Mouse (Mus musculus) liver, embryonic 14.5 days (tissue): ENCODE measurements around the gene Igf2bp3. TPM values are rescaled to one million over a fixed set of nuclear protein-coding genes. Genes with fewer than 3 reads are reported as not detected.

ENCODE experiments used
- ATAC-seq: fragments of 200-750 bp; cut with Nextera tagmentation; 2 replicates; pipeline ENCODE4 v1.8.0; 2017; ENCODE audit warnings: moderate number of reproducible peaks, mild to moderate bottlenecking, moderate library complexity; ENCODE audit not compliant: insufficient read depth
- DNase-seq, 3 experiments: peaks; one replicate each; pipeline ENCODE4 v3.0.0-alpha.2; 2012 to 2013; ENCODE audit warnings: low read depth in 3 of 3, low spot score in 3 of 3
- H3K27ac ChIP-seq: fragments of 300-500 bp; sonication (generic); 2 replicates; pipeline ENCODE4 v1.5.1; 2014; ENCODE audit warnings: moderate library complexity, mild to moderate bottlenecking, control low read depth, inconsistent platforms
- H3K27me3 ChIP-seq: fragments of 300-500 bp; sonication (generic); 2 replicates; pipeline ENCODE4 v1.6.1; 2014; ENCODE audit warnings: mild to moderate bottlenecking, low read length, moderate library complexity; ENCODE audit not compliant: control insufficient read depth, insufficient read depth
- H3K36me3 ChIP-seq: fragments of 300-500 bp; sonication (generic); replicated peaks from 2 replicates; pipeline ENCODE4 v1.6.1; 2014; ENCODE audit warnings: low read depth; ENCODE audit not compliant: control insufficient read depth, insufficient read depth
- H3K4me1 ChIP-seq, 2 experiments: fragments of 200-500 bp in 1 of 2; fragments of 300-500 bp in 1 of 2; sonication (generic) in 1 of 2; replicated peaks; 2 replicates each; pipeline ENCODE4 v1.6.1; 2012 to 2014; ENCODE audit warnings: antibody characterized with exemption in 1 of 2, inconsistent platforms in 1 of 2, low read length in 1 of 2; ENCODE audit not compliant: control insufficient read depth in 2 of 2, insufficient read depth in 2 of 2
- H3K4me2 ChIP-seq: fragments of 300-500 bp; sonication (generic); 2 replicates; pipeline ENCODE4 v1.6.1; 2014; ENCODE audit warnings: low read depth, mild to moderate bottlenecking, control low read depth, moderate library complexity
- H3K4me3 ChIP-seq, 2 experiments: fragments of 200-500 bp in 1 of 2; fragments of 300-500 bp in 1 of 2; sonication (generic) in 1 of 2; 2 replicates each; pipeline ENCODE4 v1.5.1; 2012 to 2014; ENCODE audit warnings: low read depth in 2 of 2, low read length in 2 of 2, mild to moderate bottlenecking in 2 of 2, control low read depth in 1 of 2, inconsistent platforms in 1 of 2, moderate library complexity in 1 of 2; ENCODE audit not compliant: insufficient read depth in 1 of 2
- H3K9ac ChIP-seq: fragments of 300-500 bp; sonication (generic); replicated peaks from 2 replicates; pipeline ENCODE4 v1.6.1; 2014; ENCODE audit warnings: mild to moderate bottlenecking, control low read depth, moderate library complexity
- H3K9me3 ChIP-seq: fragments of 300-500 bp; sonication (generic); 2 replicates; pipeline ENCODE4 v1.6.1; 2016; ENCODE audit warnings: low read length, mixed read lengths; ENCODE audit not compliant: control insufficient read depth
- CTCF ChIP-seq: IDR thresholded peaks from 2 replicates; pipeline ENCODE4 v1.5.1; 2016; ENCODE audit warnings: antibody characterized with exemption, low read depth, control low read depth
- EP300 ChIP-seq: IDR thresholded peaks from 2 replicates; pipeline ENCODE4 v1.6.1; 2016; ENCODE audit warnings: antibody characterized with exemption, low read depth
- WGBS: fragments of 180-500 bp; shearing (Covaris S2); extraction: QIAGEN DNeasy Blood & Tissue Kit; methylation state at CpG from one replicate; pipeline ENCODE4 v1.1.7; 2014; ENCODE audit not compliant: insufficient replicate concordance; 5-methylcytosine and 5-hydroxymethylcytosine counted together
- polyA plus RNA-seq, 2 experiments: library from polyadenylated mRNA; depleted of rRNA in 1 of 2; stranded (reverse) in 1 of 2; unstranded in 1 of 2; fragments of >200 nt; fragmentation: Nextera tagmentation in 1 of 2; extraction: Ambion mirVana in 1 of 2; gene quantifications; 2 replicates each; pipeline versions ENCODE4 v1.2.1 to v1.2.3; 2012 to 2014

Igf2bp3 gene
- polyA plus RNA-seq, 2 experiments, result 7.6 to 14.0 TPM

DNA sequence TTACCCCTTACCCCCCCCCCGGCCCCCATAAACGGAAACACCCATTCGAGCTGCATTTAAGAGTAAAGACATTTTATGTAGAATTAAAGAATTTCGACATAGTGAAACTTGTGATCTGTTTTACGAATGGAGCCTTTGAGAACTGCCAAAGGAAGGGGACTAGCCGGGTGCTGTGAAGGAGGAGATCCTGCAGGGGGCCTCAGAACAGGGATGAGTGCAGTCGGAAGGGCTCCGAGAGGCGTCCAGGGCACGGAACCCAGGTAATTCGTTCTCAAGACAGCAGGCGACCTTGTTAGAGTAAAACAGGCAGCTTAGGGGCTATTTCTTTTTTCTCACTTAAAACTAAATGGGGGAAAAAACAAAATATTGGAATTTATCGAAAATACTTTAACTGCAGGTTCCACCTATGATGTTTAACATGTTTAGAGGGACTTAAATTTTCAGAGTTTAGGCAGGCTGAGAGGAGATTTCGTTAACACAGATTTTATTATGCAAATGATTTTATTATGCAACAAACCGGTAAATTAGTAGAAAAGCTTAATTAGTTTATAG lies 12.5 kb upstream of the Igf2bp3 start:
- H3K9ac ChIP-seq, result no peak overlapping the region
- H3K36me3 ChIP-seq, result no peaks in the 10 kb centered on the region
- 7% methylated on average over 15 of the region's 15 CpGs for WGBS

DNA sequence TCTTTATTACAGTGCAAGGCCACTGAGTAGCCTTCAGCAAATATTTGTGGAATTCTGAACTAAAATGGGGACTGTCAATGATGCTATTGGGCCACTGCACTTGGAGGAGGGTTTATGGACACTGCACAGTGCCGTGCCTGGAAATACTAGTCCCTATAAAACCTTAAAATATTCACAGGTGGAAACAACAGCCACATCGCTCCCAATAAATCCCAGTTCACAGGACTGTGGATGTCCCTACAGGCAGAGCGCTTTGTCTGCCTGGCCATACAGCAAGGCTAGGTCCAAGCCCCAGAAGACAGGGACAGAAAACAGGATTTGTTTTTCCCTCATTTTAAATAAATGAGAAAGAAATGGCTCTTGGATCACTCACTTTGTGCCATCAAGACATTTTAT lies 11.0 kb upstream of the Igf2bp3 start:
- Histone ChIP-seq H3K4me2 (no peak overlapping the region), H3K4me3 (no peak overlapping the region), H3K9ac (no peak overlapping the region), H3K27ac (no peak overlapping the region), H3K9me3 (no peaks in the 10 kb centered on the region), H3K36me3 (no peaks in the 10 kb centered on the region), H3K4me1 (peaks cover 0 to 2% of the 10 kb centered on the region in 2 experiments; a peak in 2 of 4 replicates), H3K27me3 (no peaks in the 10 kb centered on the region)
- ATAC-seq (peak; percentile 43; the same call in 1 of the 2 replicates), DNase-seq (no peak)
- WGBS, result 78% methylated on average over 3 of the region's 3 CpGs
- no peak for TF ChIP-seq CTCF

More for the DNA sequence above, 12.5 kb upstream of the Igf2bp3 start:
- H3K27ac ChIP-seq, result no peak overlapping the region
- H3K27me3 ChIP-seq, result no peaks in the 10 kb centered on the region
- no peak for DNase-seq
- H3K9me3 ChIP-seq, result no peaks in the 10 kb centered on the region
- no peak overlapping the region for H3K4me3 ChIP-seq
- TF ChIP-seq EP300 (no peak), CTCF (peak; percentile 75)
- peak overlapping the region; percentile 38 for H3K4me2 ChIP-seq
- no peaks in the 10 kb centered on the region; a peak in 1 of 4 replicates for H3K4me1 ChIP-seq
- ATAC-seq, result 0 out of 2 replicates have a peak, but pooled peaks have one; percentile 45

DNA sequence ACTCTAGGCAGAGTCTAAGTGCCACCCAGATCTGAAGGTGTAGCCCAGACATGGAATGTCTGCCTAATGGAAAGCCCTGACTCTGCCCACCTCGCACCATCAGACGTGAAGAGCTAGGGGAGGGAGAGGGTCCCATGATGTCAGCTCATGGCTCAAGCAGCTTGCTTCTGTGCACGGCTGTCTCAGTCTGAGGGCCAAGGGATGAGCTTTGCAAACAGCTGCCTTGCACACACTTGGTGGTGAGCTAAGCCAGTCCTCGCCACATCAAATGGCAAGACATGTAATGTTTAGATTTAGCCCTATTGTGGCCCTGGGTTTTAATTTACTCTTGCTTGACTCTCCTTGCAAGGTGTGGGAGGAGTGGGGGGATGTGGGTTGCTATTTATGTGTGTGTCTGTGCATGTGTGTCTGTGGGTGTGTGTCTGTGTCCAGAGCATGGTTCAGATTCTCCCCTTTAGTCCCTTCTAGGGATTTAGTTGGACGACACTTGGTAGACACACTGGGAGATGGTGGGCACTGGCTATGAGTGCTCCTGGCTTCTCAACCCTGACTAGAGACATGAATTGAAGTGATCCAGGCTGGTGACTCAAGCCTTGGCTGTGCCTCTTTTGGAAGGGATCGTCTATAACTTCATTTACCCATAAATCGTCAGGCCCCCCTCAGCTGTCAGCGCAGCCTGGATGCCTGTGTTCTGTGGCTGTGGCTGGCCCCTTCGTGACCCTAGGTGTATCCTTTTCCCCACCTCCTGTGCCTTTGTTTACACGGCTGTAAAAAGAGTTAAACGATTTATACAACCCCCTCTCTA lies 10.4 kb upstream of the Igf2bp3 start:
- no peak overlapping the region for H3K4me2 ChIP-seq
- ATAC-seq (peak; percentile 27; the same call in 1 of the 2 replicates), DNase-seq (no peak)
- H3K4me1 ChIP-seq, result peaks cover 0 to 2% of the 10 kb centered on the region in 2 experiments; a peak in 2 of 4 replicates
- no peaks in the 10 kb centered on the region for H3K9me3 ChIP-seq
- H3K36me3 ChIP-seq, result no peaks in the 10 kb centered on the region
- no peaks in the 10 kb centered on the region for H3K27me3 ChIP-seq
- H3K4me3 ChIP-seq, result no peak overlapping the region
- H3K9ac ChIP-seq, result no peak overlapping the region
- 61% methylated on average over 11 of the region's 11 CpGs for WGBS
- TF ChIP-seq CTCF (no peak), EP300 (no peak)
- no peak overlapping the region for H3K27ac ChIP-seq

GRCm38 (mm10) chr6:49221906-49222305 lies 7.1 kb upstream of the Igf2bp3 start:
- H3K4me3 ChIP-seq, result no peak overlapping the region
- H3K27ac ChIP-seq, result no peak overlapping the region
- H3K9ac ChIP-seq, result no peak overlapping the region
- no peak for TF ChIP-seq CTCF
- no peak for TF ChIP-seq EP300
- no peaks in the 10 kb centered on the region for H3K36me3 ChIP-seq
- H3K27me3 ChIP-seq, result no peaks in the 10 kb centered on the region
- ATAC-seq (no peak), DNase-seq (no peak)
- 10% methylated on average over 7 of the region's 7 CpGs for WGBS
- H3K9me3 ChIP-seq, result no peaks in the 10 kb centered on the region
- H3K4me2 ChIP-seq, result no peak overlapping the region
- peaks cover 0 to 6% of the 10 kb centered on the region in 2 experiments; a peak in 2 of 4 replicates for H3K4me1 ChIP-seq

DNA sequence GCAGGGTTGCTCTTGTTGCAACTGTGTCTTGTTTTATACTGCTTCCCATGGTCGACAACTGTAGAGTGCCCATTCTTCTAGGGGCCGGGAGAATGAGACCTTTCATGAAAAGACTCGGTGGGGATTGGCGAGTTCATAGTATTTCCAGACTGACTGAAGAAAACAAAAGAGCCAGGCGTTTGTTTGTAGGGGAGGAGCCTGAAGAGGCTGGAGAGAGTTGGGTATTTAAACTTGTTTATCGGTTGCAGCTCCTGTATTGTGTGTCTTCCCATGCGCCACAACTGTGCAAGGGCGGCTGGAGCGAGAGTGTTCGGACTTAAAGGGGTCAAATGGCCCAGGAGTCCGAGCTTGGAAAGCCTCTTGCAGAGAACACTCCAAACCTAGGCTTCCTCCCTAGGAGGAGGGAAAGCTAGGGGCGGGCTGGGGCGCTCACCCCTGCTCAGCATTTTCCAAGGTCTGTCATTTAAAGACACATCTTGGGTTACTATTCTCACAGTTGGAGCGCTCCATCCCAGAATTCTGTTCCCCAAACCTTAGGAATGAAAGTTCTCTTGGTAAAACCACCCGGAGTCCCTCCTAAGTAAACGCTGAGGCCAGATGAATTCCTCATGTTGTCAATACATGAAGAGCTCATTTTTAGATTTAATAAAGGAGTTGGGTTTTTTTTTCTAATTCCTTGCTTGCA lies 5.3 kb upstream of the Igf2bp3 start:
- no peaks in the 10 kb centered on the region for H3K36me3 ChIP-seq
- H3K9me3 ChIP-seq, result no peaks in the 10 kb centered on the region
- ATAC-seq (no peak), DNase-seq (no peak)
- 6% methylated on average over 16 of the region's 16 CpGs for WGBS
- peak overlapping the region; percentile 21; the same call in 1 of the 2 replicates for H3K27ac ChIP-seq
- H3K4me3 ChIP-seq, result peak overlapping the region; percentile 46 to 62
- peak overlapping the region; percentile 72 for H3K4me2 ChIP-seq
- peaks cover 0 to 6% of the 10 kb centered on the region in 2 experiments; a peak in 1 of 4 replicates for H3K4me1 ChIP-seq
- TF ChIP-seq CTCF (no peak), EP300 (no peak)
- H3K27me3 ChIP-seq, result no peaks in the 10 kb centered on the region
- H3K9ac ChIP-seq, result peak overlapping the region; percentile 49
